Mouse (Mus musculus): Measurements from ENCODE around the gene Smlr1.

DNA sequence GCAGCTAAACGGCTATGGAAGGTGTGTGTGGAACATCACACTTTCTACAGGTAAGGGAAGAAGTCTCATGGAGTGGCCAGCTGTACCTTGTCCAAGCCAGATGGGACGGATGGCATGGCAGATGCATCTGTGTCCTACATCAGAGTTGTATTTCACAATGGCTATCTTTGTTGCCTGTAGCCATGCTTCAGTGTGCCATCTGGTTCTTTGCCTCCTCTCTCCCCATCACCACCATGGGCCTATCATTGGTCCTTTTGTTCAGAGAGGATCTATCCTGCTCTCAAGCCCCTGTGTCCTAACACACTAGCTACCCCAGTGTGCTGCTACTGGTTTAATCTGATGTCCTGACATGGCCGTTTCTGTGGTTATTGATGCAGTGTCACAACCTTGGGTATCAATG is 56.4 kb downstream of the Smlr1 start:
- no peak for TF ChIP-seq CTCF (IDR thresholded peaks at IDR 0.05; ENCODE audit: control insufficient read depth, insufficient read depth, insufficient read length)
- no peak for TF ChIP-seq MAX (IDR thresholded peaks at IDR 0.05)
- no peak for TF ChIP-seq MYOG (IDR thresholded peaks at IDR 0.05; ENCODE audit: control insufficient read depth, extremely low read depth, insufficient read length)
- TF ChIP-seq FOSL1 (IDR thresholded peaks at IDR 0.05; ENCODE audit: insufficient read depth, low read length, poor library complexity, severe bottlenecking): no peak
